Mouse (Mus musculus): ENCODE measurements around the gene Kmt2d. TPM values are rescaled to one million over a fixed set of nuclear protein-coding genes. Genes with fewer than 3 reads are reported as not detected.

Gene Kmt2d
- polyA plus RNA-seq, 1 experiment from 2014 or later = 13.7 TPM

- H3K36me3 ChIP-seq (ENCODE audit: poor library complexity, severe bottlenecking) = no peaks in the 10 kb centered on the region
- H3K9me3 ChIP-seq (replicated peaks) = no peaks in the 10 kb centered on the region
- no peak overlapping the region for H3K27ac ChIP-seq
- peak overlapping the region; percentile 90 for H3K4me2 ChIP-seq
- peak overlapping the region; percentile 48 for H3K4me3 ChIP-seq
- peak overlapping the region; percentile 51 for H3K9ac ChIP-seq
- no peak for ATAC-seq
- 3% methylated on average over 39 of the region's 41 CpGs for WGBS
- H3K4me1 ChIP-seq = peaks cover 39% of the 10 kb centered on the region
- H3K27me3 ChIP-seq = peaks cover 96% of the 10 kb centered on the region
Measured at GRCm38 (mm10) chr15:98895635-98896589, 24.9 kb upstream of the Kmt2d start.

GRCm38 (mm10) chr15:98894746-98895634 lies 24.0 kb upstream of the Kmt2d start:
- peak overlapping the region; percentile 90 for H3K4me2 ChIP-seq
- H3K9me3 ChIP-seq (replicated peaks) = no peaks in the 10 kb centered on the region
- H3K4me3 ChIP-seq = peak overlapping the region; percentile 48
- ATAC-seq = no peak
- WGBS = 3% methylated on average over 38 of the region's 38 CpGs
- peaks cover 39% of the 10 kb centered on the region for H3K4me1 ChIP-seq
- no peak overlapping the region for H3K27ac ChIP-seq
- no peaks in the 10 kb centered on the region for H3K36me3 ChIP-seq (ENCODE audit: poor library complexity, severe bottlenecking)
- H3K9ac ChIP-seq = peak overlapping the region; percentile 57
- peaks cover 90% of the 10 kb centered on the region for H3K27me3 ChIP-seq

GRCm38 (mm10) chr15:98893940-98894745 lies 23.1 kb upstream of the Kmt2d start, which contains the start of gene Rhebl1:
Rhebl1 (minus strand) TSS chr15:98894540.
- peak within 1 kb of the TSS; percentile 48 for H3K4me3 ChIP-seq
- no peaks in the 10 kb centered on the region for H3K36me3 ChIP-seq (ENCODE audit: poor library complexity, severe bottlenecking)
- no peak within 1 kb of the TSS for H3K27ac ChIP-seq
- under 1% methylated on average over 77 of the region's 77 CpGs for WGBS
- H3K9ac ChIP-seq = peak within 1 kb of the TSS; percentile 57
- H3K9me3 ChIP-seq (replicated peaks) = no peaks in the 10 kb centered on the region
- H3K4me2 ChIP-seq = peak within 1 kb of the TSS; percentile 90
- peaks cover 39% of the 10 kb centered on the region for H3K4me1 ChIP-seq
- peaks cover 81% of the 10 kb centered on the region for H3K27me3 ChIP-seq
- ATAC-seq = no peak

GRCm38 (mm10) chr15:98893036-98893435 lies 22.0 kb upstream of the Kmt2d start:
- H3K4me2 ChIP-seq = no peak overlapping the region
- H3K9ac ChIP-seq = no peak overlapping the region
- H3K27ac ChIP-seq = no peak overlapping the region
- no peak overlapping the region for H3K4me3 ChIP-seq
- peaks cover 70% of the 10 kb centered on the region for H3K27me3 ChIP-seq
- H3K9me3 ChIP-seq (replicated peaks) = no peaks in the 10 kb centered on the region
- H3K36me3 ChIP-seq (ENCODE audit: poor library complexity, severe bottlenecking) = no peaks in the 10 kb centered on the region
- WGBS = 40% methylated on average over 4 of the region's 4 CpGs
- no peak for ATAC-seq
- H3K4me1 ChIP-seq = peaks cover 34% of the 10 kb centered on the region

DNA sequence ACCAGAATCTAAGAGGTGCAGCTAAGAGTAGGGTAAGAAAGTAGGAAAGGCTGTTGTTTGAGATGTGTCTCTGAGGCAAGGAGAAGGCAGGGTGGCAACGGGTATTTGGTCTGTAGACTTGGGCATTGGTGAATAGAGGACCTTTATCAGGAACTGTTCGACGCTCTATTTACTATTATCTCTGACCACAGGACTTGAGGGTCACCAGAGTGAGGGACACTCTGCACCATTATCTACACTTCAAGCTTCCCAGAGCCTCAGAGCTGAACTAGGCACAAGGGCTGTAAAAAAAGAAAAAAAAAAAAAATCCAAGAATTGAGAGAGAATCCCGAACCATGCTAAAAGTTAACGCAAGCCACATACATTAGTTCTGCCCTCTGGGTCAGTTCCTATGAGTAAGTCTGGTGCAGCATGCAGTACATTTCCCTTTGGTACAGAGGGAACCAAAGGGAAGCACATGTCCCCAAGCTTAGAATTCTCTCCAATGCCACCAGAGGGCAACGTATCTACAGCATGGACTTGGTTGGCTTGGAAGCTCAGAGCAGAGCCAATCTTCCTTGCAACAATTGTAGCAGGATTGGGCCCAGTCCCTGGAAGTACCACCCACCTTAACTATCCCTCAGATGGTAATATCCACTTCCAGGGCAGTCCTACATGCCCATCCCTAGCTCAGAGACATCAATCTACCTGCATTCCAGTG lies 21.1 kb upstream of the Kmt2d start:
- Histone ChIP-seq H3K4me3 (no peak overlapping the region), H3K4me1 (peaks cover 27% of the 10 kb centered on the region), H3K4me2 (no peak overlapping the region), H3K9me3 (replicated peaks) (no peaks in the 10 kb centered on the region), H3K27me3 (peaks cover 60% of the 10 kb centered on the region), H3K36me3 (ENCODE audit: poor library complexity, severe bottlenecking) (no peaks in the 10 kb centered on the region), H3K27ac (no peak overlapping the region), H3K9ac (no peak overlapping the region)
- 50% methylated on average over 6 of the region's 6 CpGs for WGBS
- peak; percentile 59; the same call in 1 of the 2 replicates for ATAC-seq

GRCm38 (mm10) chr15:98891198-98891742 lies 20.3 kb upstream of the Kmt2d start:
- WGBS = 9% methylated on average over 19 of the region's 19 CpGs

GRCm38 (mm10) chr15:98887526-98887925 lies 16.5 kb upstream of the Kmt2d start:
- no peak for ATAC-seq
- H3K4me1 ChIP-seq = no peaks in the 10 kb centered on the region
- no peak overlapping the region for H3K9ac ChIP-seq
- peaks cover 15% of the 10 kb centered on the region for H3K27me3 ChIP-seq
- H3K4me3 ChIP-seq = no peak overlapping the region
- WGBS = 82% methylated on average over 7 of the region's 7 CpGs
- no peaks in the 10 kb centered on the region for H3K36me3 ChIP-seq (ENCODE audit: poor library complexity, severe bottlenecking)
- no peak overlapping the region for H3K4me2 ChIP-seq
- H3K9me3 ChIP-seq (replicated peaks) = no peaks in the 10 kb centered on the region
- no peak overlapping the region for H3K27ac ChIP-seq

More at GRCm38 (mm10) chr15:98891198-98891742, 20.3 kb upstream of the Kmt2d start:
- H3K36me3 ChIP-seq (ENCODE audit: poor library complexity, severe bottlenecking) = no peaks in the 10 kb centered on the region
- peaks cover 52% of the 10 kb centered on the region for H3K27me3 ChIP-seq
- H3K27ac ChIP-seq = no peak overlapping the region
- ATAC-seq = no peak
- no peak overlapping the region for H3K4me3 ChIP-seq
- no peak overlapping the region for H3K9ac ChIP-seq
- peak overlapping the region; percentile 33 for H3K4me2 ChIP-seq
- no peaks in the 10 kb centered on the region for H3K9me3 ChIP-seq (replicated peaks)
- H3K4me1 ChIP-seq = peaks cover 27% of the 10 kb centered on the region

GRCm38 (mm10) chr15:98886667-98887387 lies 15.8 kb upstream of the Kmt2d start:
- no peak overlapping the region for H3K27ac ChIP-seq
- no peak for ATAC-seq
- no peaks in the 10 kb centered on the region for H3K36me3 ChIP-seq (ENCODE audit: poor library complexity, severe bottlenecking)
- H3K27me3 ChIP-seq = peaks cover 10% of the 10 kb centered on the region
- 74% methylated on average over 8 of the region's 8 CpGs for WGBS
- H3K4me1 ChIP-seq = no peaks in the 10 kb centered on the region
- no peak overlapping the region for H3K4me3 ChIP-seq
- H3K9ac ChIP-seq = no peak overlapping the region
- H3K9me3 ChIP-seq (replicated peaks) = no peaks in the 10 kb centered on the region
- no peak overlapping the region for H3K4me2 ChIP-seq

DNA sequence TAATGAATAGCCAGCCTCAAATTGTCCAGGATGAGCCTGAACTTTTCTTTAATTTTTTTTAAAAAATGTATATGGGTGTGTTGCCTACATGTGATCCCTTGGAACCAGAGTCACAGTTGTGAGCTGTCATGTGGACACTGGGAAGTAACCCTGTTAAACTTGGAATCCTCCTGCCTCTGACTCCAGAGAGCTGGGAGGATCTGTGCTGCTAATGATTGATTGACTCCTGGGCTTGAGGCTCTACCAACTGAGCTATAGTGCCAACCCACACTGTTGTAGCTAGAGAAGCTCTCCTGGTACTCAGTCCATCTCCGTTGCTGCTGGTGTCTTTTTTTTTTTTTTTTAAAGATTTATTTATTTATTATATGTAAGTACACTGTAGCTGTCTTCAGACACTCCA lies 13.1 kb upstream of the Kmt2d start:
- no peak for ATAC-seq
- Histone ChIP-seq H3K9me3 (replicated peaks) (no peaks in the 10 kb centered on the region), H3K9ac (no peak overlapping the region), H3K4me2 (no peak overlapping the region), H3K27ac (no peak overlapping the region), H3K4me3 (no peak overlapping the region), H3K4me1 (peaks cover 13% of the 10 kb centered on the region), H3K36me3 (ENCODE audit: poor library complexity, severe bottlenecking) (no peaks in the 10 kb centered on the region), H3K27me3 (no peaks in the 10 kb centered on the region; the same call in 1 of the 2 replicates)
- 88% methylated on average over 1 of the region's 1 CpGs for WGBS

GRCm38 (mm10) chr15:98883661-98884060 lies 12.7 kb upstream of the Kmt2d start:
- Histone ChIP-seq H3K36me3 (ENCODE audit: poor library complexity, severe bottlenecking) (no peaks in the 10 kb centered on the region), H3K4me1 (peaks cover 13% of the 10 kb centered on the region), H3K27ac (no peak overlapping the region), H3K4me3 (no peak overlapping the region), H3K9me3 (replicated peaks) (no peaks in the 10 kb centered on the region), H3K27me3 (no peaks in the 10 kb centered on the region; the same call in 1 of the 2 replicates), H3K9ac (no peak overlapping the region), H3K4me2 (no peak overlapping the region)
- ATAC-seq = no peak

Data from forebrain, embryonic 13.5 days (tissue).